In the genomic region with DNA sequence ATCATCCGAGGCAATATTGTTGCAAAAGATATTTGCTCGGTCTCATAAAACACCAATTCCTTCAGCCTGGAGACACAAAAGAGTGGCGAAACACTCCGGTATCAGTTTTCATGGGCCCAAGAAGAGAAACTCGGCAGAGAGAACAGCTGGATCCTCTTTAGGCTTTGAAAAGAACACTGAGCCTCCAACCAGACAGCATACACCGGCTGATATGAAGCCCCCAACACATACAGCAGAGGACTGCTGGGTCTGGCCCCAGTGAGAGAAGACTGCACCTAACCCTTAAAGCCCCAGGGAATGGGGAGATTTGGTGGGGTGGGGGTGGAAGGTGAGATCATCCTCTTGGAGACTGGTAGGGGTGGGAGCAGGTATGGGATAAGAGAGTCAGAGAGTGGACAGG, we compare ENCODE assay signal across 26 mouse cellular contexts.
A peak's percentile ranks its signal among the peaks of the same experiment; 100 is the strongest.
DNase-seq lines count a peak whose midpoint lies in the region; ATAC-seq and TF ChIP-seq lines count a peak whose summit lies in the region.
"Had no signal": no experiment of that assay in that cellular context is flagged by ENCODE, and none has a peak within 500 bp of the region (broad histone marks: within the 10 kb centered on the region; RNA-seq: fewer than 3 reads in every experiment).

No protein-coding gene starts in this region.

- ATAC-seq in embryonic facial prominence, embryonic 11.5 days (replicated peaks; ENCODE audit: insufficient number of reproducible peaks, low FRiP score, low TSS enrichment, low read depth) = no peak
- ATAC-seq in midbrain, embryonic 11.5 days (ENCODE audit: low FRiP score) = no peak
- no peak for ATAC-seq in midbrain, embryonic 14.5 days (ENCODE audit: low FRiP score, low TSS enrichment)
- ATAC-seq in liver, embryonic 13.5 days (ENCODE audit: low read depth) = no peak
- ATAC-seq: forebrain, embryonic 13.5 days; hindbrain, postnatal 0 days; intestine, embryonic 15.5 days had no signal

- TF ChIP-seq EP300 in MEL (IDR thresholded peaks at IDR 0.05; ENCODE audit: low read depth in 1 of 2, low read length in 2 of 2) = no peak

- H3K27ac ChIP-seq in embryonic facial prominence, embryonic 11.5 days (replicated peaks; ENCODE audit: low read depth, low read length) = no peak overlapping the region
- H3K27ac ChIP-seq in embryonic facial prominence, embryonic 10.5 days (replicated peaks) = no peak overlapping the region
- H3K27ac ChIP-seq in midbrain, embryonic 11.5 days (ENCODE audit: low read depth, low read length) = no peak overlapping the region
- no peak overlapping the region for H3K27ac ChIP-seq in midbrain, embryonic 14.5 days (replicated peaks; ENCODE audit: low read depth, low read length)
- peak overlapping the region; percentile 100 for H3K27ac ChIP-seq in MEL (ENCODE audit: control insufficient read depth, low read depth, low read length)
- 0 out of 2 replicates have a peak overlapping the region, but pooled peaks have one; percentile 15 for H3K27ac ChIP-seq in liver, embryonic 13.5 days
- H3K27ac ChIP-seq: forebrain, embryonic 13.5 days; hindbrain, embryonic 12.5 days; hindbrain, postnatal 0 days; intestine, embryonic 15.5 days; layer of hippocampus, adult 2 months; midbrain, embryonic 12.5 days had no signal

- no peaks in the 10 kb centered on the region for H3K9me3 ChIP-seq in embryonic facial prominence, embryonic 11.5 days (replicated peaks; ENCODE audit: control insufficient read depth, low read length)
- H3K9me3 ChIP-seq in embryonic facial prominence, embryonic 10.5 days = no peaks in the 10 kb centered on the region
- H3K9me3 ChIP-seq in midbrain, embryonic 11.5 days (ENCODE audit: control insufficient read depth, low read length) = no peaks in the 10 kb centered on the region
- no peaks in the 10 kb centered on the region for H3K9me3 ChIP-seq in midbrain, embryonic 14.5 days (ENCODE audit: control insufficient read depth, low read length)
- no peaks in the 10 kb centered on the region for H3K9me3 ChIP-seq in MEL (replicated peaks; ENCODE audit: insufficient read depth, low read length)
- H3K9me3 ChIP-seq in liver, embryonic 13.5 days (replicated peaks) = no peaks in the 10 kb centered on the region
- H3K9me3 ChIP-seq: forebrain, embryonic 13.5 days; hindbrain, embryonic 12.5 days; intestine, embryonic 15.5 days; midbrain, embryonic 12.5 days had no signal

- H3K4me3 ChIP-seq in embryonic facial prominence, embryonic 11.5 days (ENCODE audit: low read depth, low read length) = no peak overlapping the region
- no peak overlapping the region for H3K4me3 ChIP-seq in embryonic facial prominence, embryonic 10.5 days
- no peak overlapping the region for H3K4me3 ChIP-seq in midbrain, embryonic 11.5 days (ENCODE audit: low read depth, low read length)
- no peak overlapping the region for H3K4me3 ChIP-seq in midbrain, embryonic 14.5 days (replicated peaks; ENCODE audit: low read depth, low read length)
- peak overlapping the region; percentile 48 to 54 for H3K4me3 ChIP-seq in MEL (ENCODE audit: control insufficient read depth in 1 of 2, insufficient read depth in 1 of 2, low read depth in 2 of 2, low read length in 2 of 2)
- no peak overlapping the region for H3K4me3 ChIP-seq in liver, embryonic 13.5 days (replicated peaks)
- H3K4me3 ChIP-seq: forebrain, embryonic 13.5 days; hindbrain, embryonic 12.5 days; intestine, embryonic 15.5 days; layer of hippocampus, adult 2 months; midbrain, embryonic 12.5 days had no signal

- TF ChIP-seq POLR2A in MEL (IDR thresholded peaks at IDR 0.05; ENCODE audit: control insufficient read depth in 1 of 2, insufficient read depth in 1 of 2, low read depth in 1 of 2, low read length in 2 of 2, poor library complexity in 1 of 2) = peak in 1 of 2 experiments; percentile 12; a peak in 1 of 4 replicates

- 54% methylated on average over 6 of the region's 6 CpGs for WGBS in embryonic facial prominence, embryonic 11.5 days
- 67% methylated on average over 6 of the region's 6 CpGs for WGBS in embryonic facial prominence, embryonic 10.5 days
- WGBS in midbrain, embryonic 11.5 days = 81% methylated on average over 6 of the region's 6 CpGs
- WGBS in midbrain, embryonic 14.5 days = 82% methylated on average over 6 of the region's 6 CpGs
- WGBS in liver, embryonic 13.5 days (ENCODE audit: insufficient replicate concordance) = 29% methylated on average over 6 of the region's 6 CpGs

- H3K4me2 ChIP-seq in embryonic facial prominence, embryonic 11.5 days (ENCODE audit: low read depth, low read length) = no peak overlapping the region
- no peak overlapping the region for H3K4me2 ChIP-seq in midbrain, embryonic 11.5 days
- no peak overlapping the region for H3K4me2 ChIP-seq in midbrain, embryonic 14.5 days (ENCODE audit: low read length)
- no peak overlapping the region for H3K4me2 ChIP-seq in liver, embryonic 13.5 days
- H3K4me2 ChIP-seq: forebrain, embryonic 13.5 days; heart, embryonic 11.5 days; hindbrain, embryonic 12.5 days; intestine, embryonic 15.5 days; midbrain, embryonic 12.5 days had no signal

- no peaks in the 10 kb centered on the region for H3K4me1 ChIP-seq in embryonic facial prominence, embryonic 11.5 days (ENCODE audit: control insufficient read depth, insufficient read depth, low read length)
- H3K4me1 ChIP-seq in embryonic facial prominence, embryonic 10.5 days = peaks cover 13% of the 10 kb centered on the region
- peaks cover 6% of the 10 kb centered on the region for H3K4me1 ChIP-seq in midbrain, embryonic 11.5 days (ENCODE audit: control insufficient read depth, insufficient read depth, low read length)
- H3K4me1 ChIP-seq in midbrain, embryonic 14.5 days (ENCODE audit: control insufficient read depth, insufficient read depth, low read length) = peaks cover 9% of the 10 kb centered on the region
- H3K4me1 ChIP-seq in MEL (ENCODE audit: control insufficient read depth in 1 of 2, insufficient read depth in 2 of 2, low read length in 2 of 2) = peaks cover 10 to 19% of the 10 kb centered on the region in 2 experiments
- peaks cover 8% of the 10 kb centered on the region for H3K4me1 ChIP-seq in liver, embryonic 13.5 days (replicated peaks)
- H3K4me1 ChIP-seq: hindbrain, embryonic 12.5 days; intestine, embryonic 15.5 days had no signal

- DNase-seq in embryonic facial prominence, embryonic 11.5 days (ENCODE audit: low spot score) = peak; percentile 41
- DNase-seq in embryonic facial prominence, embryonic 10.5 days (ENCODE audit: low spot score) = no peak
- DNase-seq in midbrain, embryonic 11.5 days (ENCODE audit: low spot score, missing footprints) = peak; percentile 73
- DNase-seq in midbrain, embryonic 14.5 days = no peak
- DNase-seq in MEL (ENCODE audit: low read depth, low spot score) = no peak
- DNase-seq in liver, embryonic 13.5 days = no peak
- DNase-seq in adrenal gland, adult (ENCODE audit: inconsistent age in 2 of 2, low spot score in 1 of 2) = no peak
- DNase-seq in adipocyte (ENCODE audit: low spot score) = no peak
- DNase-seq: adrenal gland, postnatal 14 days; cerebellum, adult 11-12 months; cerebellum, adult 9-11 months; gastrocnemius, postnatal 14 days; heart, postnatal 36 days; kidney, adult 2 months; kidney, postnatal 36 days; lung, postnatal 36 days; right cerebral cortex, adult 18-20 months; spleen, adult 18-20 months had no signal

- TF ChIP-seq RAD21 in MEL (IDR thresholded peaks at IDR 0.05; ENCODE audit: low read depth, low read length) = no peak

- no peak for TF ChIP-seq CTCF in MEL (IDR thresholded peaks at IDR 0.05 in 2 of 3, conservative IDR thresholded peaks at IDR 0.05 in 1 of 3; ENCODE audit: control insufficient read depth in 1 of 3, insufficient read depth in 1 of 3, low read depth in 2 of 3, low read length in 3 of 3, poor library complexity in 1 of 3, severe bottlenecking in 1 of 3)

- no peaks in the 10 kb centered on the region for H3K27me3 ChIP-seq in embryonic facial prominence, embryonic 11.5 days (ENCODE audit: control insufficient read depth, insufficient read depth, low read length)
- H3K27me3 ChIP-seq in embryonic facial prominence, embryonic 10.5 days (replicated peaks; ENCODE audit: low read depth, poor library complexity, severe bottlenecking) = no peaks in the 10 kb centered on the region
- H3K27me3 ChIP-seq in midbrain, embryonic 11.5 days (ENCODE audit: control insufficient read depth, insufficient read depth, low read length) = no peaks in the 10 kb centered on the region
- no peaks in the 10 kb centered on the region for H3K27me3 ChIP-seq in midbrain, embryonic 14.5 days (ENCODE audit: control insufficient read depth, insufficient read depth, low read length)
- no peaks in the 10 kb centered on the region for H3K27me3 ChIP-seq in MEL (ENCODE audit: control insufficient read depth in 1 of 2, insufficient read depth in 2 of 2, low read length in 2 of 2)
- no peaks in the 10 kb centered on the region for H3K27me3 ChIP-seq in liver, embryonic 13.5 days
- H3K27me3 ChIP-seq: CH12.LX; forebrain, embryonic 13.5 days; hindbrain, embryonic 12.5 days; intestine, embryonic 15.5 days; midbrain, embryonic 12.5 days had no signal

- no peak overlapping the region; the same call in 1 of the 2 replicates for H3K9ac ChIP-seq in embryonic facial prominence, embryonic 11.5 days (replicated peaks; ENCODE audit: low read length)
- no peak overlapping the region for H3K9ac ChIP-seq in midbrain, embryonic 11.5 days (ENCODE audit: low read length)
- no peak overlapping the region for H3K9ac ChIP-seq in midbrain, embryonic 14.5 days (replicated peaks; ENCODE audit: low read length)
- H3K9ac ChIP-seq in MEL (ENCODE audit: control insufficient read depth, low read depth, low read length, poor library complexity, severe bottlenecking) = peak overlapping the region; percentile 89
- no peak overlapping the region for H3K9ac ChIP-seq in liver, embryonic 13.5 days
- H3K9ac ChIP-seq: forebrain, embryonic 13.5 days; hindbrain, embryonic 12.5 days; intestine, embryonic 15.5 days; midbrain, embryonic 12.5 days had no signal

- H3K79me2 ChIP-seq in MEL (ENCODE audit: control insufficient read depth, insufficient read depth, low read length, poor library complexity) = peaks cover 7% of the 10 kb centered on the region

- no peaks in the 10 kb centered on the region for H3K36me3 ChIP-seq in embryonic facial prominence, embryonic 11.5 days (replicated peaks; ENCODE audit: control insufficient read depth, insufficient read depth, low read depth, low read length)
- H3K36me3 ChIP-seq in embryonic facial prominence, embryonic 10.5 days (replicated peaks) = no peaks in the 10 kb centered on the region
- H3K36me3 ChIP-seq in midbrain, embryonic 11.5 days (ENCODE audit: control insufficient read depth, insufficient read depth, low read length) = no peaks in the 10 kb centered on the region
- H3K36me3 ChIP-seq in midbrain, embryonic 14.5 days (ENCODE audit: control insufficient read depth, insufficient read depth, low read length) = no peaks in the 10 kb centered on the region
- peaks cover 0 to 32% of the 10 kb centered on the region in 2 experiments; a peak in 2 of 4 replicates for H3K36me3 ChIP-seq in MEL (ENCODE audit: control insufficient read depth in 1 of 2, insufficient read depth in 2 of 2, low read length in 2 of 2)
- H3K36me3 ChIP-seq in liver, embryonic 13.5 days = no peaks in the 10 kb centered on the region
- H3K36me3 ChIP-seq: hindbrain, embryonic 12.5 days; intestine, embryonic 15.5 days; midbrain, embryonic 12.5 days had no signal

TF ChIP-seq in MEL, 35 proteins besides CTCF, POLR2A, EP300 and RAD21 (continues in another document):
- TF ChIP-seq GABPA (IDR thresholded peaks at IDR 0.05; ENCODE audit: low read depth, low read length) (no peak), MAZ (IDR thresholded peaks at IDR 0.05; ENCODE audit: low read depth, low read length) (0 out of 2 replicates have a peak, but pooled peaks have one; percentile 29)

Comparison
In these comparisons a context has a peak if more than half of its experiments do, and no peak if none do; other contexts are left out.
1. DNase-seq: peak in embryonic facial prominence, embryonic 11.5 days (single experiment) and midbrain, embryonic 11.5 days (single experiment); none in embryonic facial prominence, embryonic 10.5 days (single experiment), midbrain, embryonic 14.5 days (single experiment), MEL (single experiment), liver, embryonic 13.5 days (single experiment), adrenal gland, adult (0 of 2) and adipocyte (single experiment).
2. H3K27ac ChIP-seq: peak in MEL (single experiment) and liver, embryonic 13.5 days (single experiment); none in embryonic facial prominence, embryonic 11.5 days (single experiment), embryonic facial prominence, embryonic 10.5 days (single experiment), midbrain, embryonic 11.5 days (single experiment) and midbrain, embryonic 14.5 days (single experiment).
3. H3K4me3 ChIP-seq: peak in MEL (2 of 2); none in embryonic facial prominence, embryonic 11.5 days (single experiment), embryonic facial prominence, embryonic 10.5 days (single experiment), midbrain, embryonic 11.5 days (single experiment), midbrain, embryonic 14.5 days (single experiment) and liver, embryonic 13.5 days (single experiment).